Mouse (Mus musculus) urinary bladder, adult 2 months (tissue): ENCODE measurements around the gene Ccdc171. TPM values are rescaled to one million over a fixed set of nuclear protein-coding genes. Genes with fewer than 3 reads are reported as not detected.
"Not testable (repeated sequence)": the region's sequence is repeated elsewhere in the genome, so short reads cannot be mapped to it uniquely, and the experiment has no call there.

Experiments
- DNase-seq: peaks from one replicate; pipeline ENCODE4 v3.0.0; 2022; ENCODE audit warnings: low spot score
- polyA plus RNA-seq: library from polyadenylated mRNA; depleted of rRNA; stranded (reverse); fragments of >200 nt; gene quantifications from 2 replicates; pipeline ENCODE4 v1.2.3, GENCODE M21; 2012

Ccdc171 gene
- polyA plus RNA-seq, 1 experiment, result 2.9 TPM

- no peak for DNase-seq
Observed at GRCm38 (mm10) chr4:83656571-83656970, 131.2 kb downstream of the Ccdc171 start.

- DNase-seq, result no peak
Observed at GRCm38 (mm10) chr4:83657021-83657420, 131.7 kb downstream of the Ccdc171 start.

GRCm38 (mm10) chr4:83658415-83658814 is 133.1 kb downstream of the Ccdc171 start:
- DNase-seq, result no peak

- DNase-seq, result no peak
Observed at GRCm38 (mm10) chr4:83659411-83659810, 134.1 kb downstream of the Ccdc171 start.

- DNase-seq, result no peak
Observed at GRCm38 (mm10) chr4:83661519-83662271, 136.3 kb downstream of the Ccdc171 start.

- DNase-seq, result no peak
Observed at GRCm38 (mm10) chr4:83662301-83662700, 137.0 kb downstream of the Ccdc171 start.

- DNase-seq, result no peak
Observed at GRCm38 (mm10) chr4:83669552-83669951, 144.2 kb downstream of the Ccdc171 start.

GRCm38 (mm10) chr4:83675308-83675707 is 150.0 kb downstream of the Ccdc171 start:
- not testable (repeated sequence) for DNase-seq

- no peak for DNase-seq
Observed at GRCm38 (mm10) chr4:83676444-83676843, 151.1 kb downstream of the Ccdc171 start.

- DNase-seq, result no peak
Observed at GRCm38 (mm10) chr4:83681081-83681480, 155.7 kb downstream of the Ccdc171 start.

GRCm38 (mm10) chr4:83682866-83683265 is 157.5 kb downstream of the Ccdc171 start:
- DNase-seq, result no peak

- no peak for DNase-seq
Observed at GRCm38 (mm10) chr4:83700190-83700589, 174.8 kb downstream of the Ccdc171 start.

GRCm38 (mm10) chr4:83716996-83717395 is 191.7 kb downstream of the Ccdc171 start:
- DNase-seq, result no peak

- no peak for DNase-seq
Observed at GRCm38 (mm10) chr4:83719816-83720215, 194.5 kb downstream of the Ccdc171 start.

GRCm38 (mm10) chr4:83725136-83725535 is 199.8 kb downstream of the Ccdc171 start:
- no peak for DNase-seq

GRCm38 (mm10) chr4:83739137-83739890 is 214.0 kb downstream of the Ccdc171 start:
- no peak for DNase-seq

GRCm38 (mm10) chr4:83739891-83740277 is 214.5 kb downstream of the Ccdc171 start:
- DNase-seq, result no peak

GRCm38 (mm10) chr4:83742806-83743460 is 217.6 kb downstream of the Ccdc171 start:
- DNase-seq, result no peak

GRCm38 (mm10) chr4:83775136-83775535 is 249.8 kb downstream of the Ccdc171 start:
- no peak for DNase-seq

GRCm38 (mm10) chr4:83780044-83780443 is 254.7 kb downstream of the Ccdc171 start:
- no peak for DNase-seq

- no peak for DNase-seq
Observed at GRCm38 (mm10) chr4:83785115-83785514, 259.8 kb downstream of the Ccdc171 start.

- DNase-seq, result no peak
Observed at GRCm38 (mm10) chr4:83791811-83792210, 266.5 kb downstream of the Ccdc171 start.
